Mouse (Mus musculus): Measurements from ENCODE around the gene Cep57l1. TPM values are rescaled to one million over a fixed set of nuclear protein-coding genes. Genes with fewer than 3 reads are reported as not detected.

Cep57l1 gene
- 22.5 and 24.8 TPM in 2 replicates for polyA plus RNA-seq (2015; fragmentation: Nextera tagmentation; extraction: Ambion mirVana)

GRCm38 (mm10) chr10:41809771-41810563, at the start of gene Cep57l1, which contains the start of gene Sesn1:
Gene Cep57l1, minus strand, starts transcription at chr10:41809871.
Gene Sesn1, plus strand, starts transcription at chr10:41809935.
- H3K9ac ChIP-seq = peak within 1 kb of the TSS; percentile 64
- H3K9me3 ChIP-seq (replicated peaks) = no peaks in the 10 kb centered on the region
- H3K4me1 ChIP-seq = peaks cover 25% of the 10 kb centered on the region
- peak within 1 kb of the TSS; percentile 63 for H3K4me3 ChIP-seq (replicated peaks)
- no peaks in the 10 kb centered on the region for H3K36me3 ChIP-seq
- peak; percentile 98 for ATAC-seq (replicated peaks; ENCODE audit: low FRiP score)
- WGBS = under 1% methylated on average over 69 of the region's 69 CpGs
- H3K4me2 ChIP-seq = peak within 1 kb of the TSS; percentile 85
- peak within 1 kb of the TSS; percentile 95 for H3K27ac ChIP-seq
- no peaks in the 10 kb centered on the region for H3K27me3 ChIP-seq

- H3K4me3 ChIP-seq (replicated peaks) = no peak overlapping the region
- H3K9me3 ChIP-seq (replicated peaks) = no peaks in the 10 kb centered on the region
- no peaks in the 10 kb centered on the region for H3K27me3 ChIP-seq
- H3K4me1 ChIP-seq = no peaks in the 10 kb centered on the region
- no peak for ATAC-seq (replicated peaks; ENCODE audit: low FRiP score)
- H3K4me2 ChIP-seq = no peak overlapping the region
- WGBS = 80% methylated on average over 2 of the region's 2 CpGs
- 0 out of 2 replicates have a peak, but pooled peaks cover 4% of the 10 kb centered on the region for H3K36me3 ChIP-seq
- H3K27ac ChIP-seq = no peak overlapping the region
- H3K9ac ChIP-seq = no peak overlapping the region
Observed at GRCm38 (mm10) chr10:41848721-41849120, 39.0 kb upstream of the Cep57l1 start.

GRCm38 (mm10) chr10:41847737-41848136, 38.1 kb upstream of the Cep57l1 start:
- Histone ChIP-seq H3K27ac (no peak overlapping the region), H3K9ac (no peak overlapping the region), H3K9me3 (replicated peaks) (no peaks in the 10 kb centered on the region), H3K4me3 (replicated peaks) (no peak overlapping the region), H3K4me1 (no peaks in the 10 kb centered on the region), H3K27me3 (no peaks in the 10 kb centered on the region), H3K36me3 (0 out of 2 replicates have a peak, but pooled peaks cover 4% of the 10 kb centered on the region), H3K4me2 (no peak overlapping the region)
- ATAC-seq (replicated peaks; ENCODE audit: low FRiP score) = no peak
- WGBS = 93% methylated on average over 8 of the region's 8 CpGs

GRCm38 (mm10) chr10:41838911-41839310, 29.2 kb upstream of the Cep57l1 start:
- H3K4me3 ChIP-seq (replicated peaks) = no peak overlapping the region
- 82% methylated on average over 4 of the region's 4 CpGs for WGBS
- no peak for ATAC-seq (replicated peaks; ENCODE audit: low FRiP score)
- H3K9me3 ChIP-seq (replicated peaks) = peaks cover 5% of the 10 kb centered on the region; the same call in 1 of the 2 replicates
- no peaks in the 10 kb centered on the region for H3K4me1 ChIP-seq
- H3K27me3 ChIP-seq = no peaks in the 10 kb centered on the region
- no peaks in the 10 kb centered on the region for H3K36me3 ChIP-seq
- no peak overlapping the region for H3K4me2 ChIP-seq
- H3K27ac ChIP-seq = no peak overlapping the region
- H3K9ac ChIP-seq = no peak overlapping the region

GRCm38 (mm10) chr10:41834131-41834530, 24.5 kb upstream of the Cep57l1 start:
- no peak for ATAC-seq (replicated peaks; ENCODE audit: low FRiP score)
- no peaks in the 10 kb centered on the region for H3K36me3 ChIP-seq
- no peaks in the 10 kb centered on the region for H3K9me3 ChIP-seq (replicated peaks)
- H3K27ac ChIP-seq = no peak overlapping the region
- H3K4me3 ChIP-seq (replicated peaks) = no peak overlapping the region
- H3K4me1 ChIP-seq = peaks cover 14% of the 10 kb centered on the region; the same call in 1 of the 2 replicates
- H3K4me2 ChIP-seq = no peak overlapping the region
- no peaks in the 10 kb centered on the region for H3K27me3 ChIP-seq
- 88% methylated on average over 2 of the region's 2 CpGs for WGBS
- H3K9ac ChIP-seq = no peak overlapping the region

- H3K4me1 ChIP-seq = peaks cover 21% of the 10 kb centered on the region
- no peaks in the 10 kb centered on the region for H3K36me3 ChIP-seq
- no peak overlapping the region for H3K4me3 ChIP-seq (replicated peaks)
- 34% methylated on average over 6 of the region's 6 CpGs for WGBS
- H3K9me3 ChIP-seq (replicated peaks) = no peaks in the 10 kb centered on the region
- ATAC-seq (replicated peaks; ENCODE audit: low FRiP score) = peak; percentile 81; the same call in 1 of the 2 replicates
- no peaks in the 10 kb centered on the region for H3K27me3 ChIP-seq
- H3K4me2 ChIP-seq = no peak overlapping the region
- no peak overlapping the region for H3K9ac ChIP-seq
- H3K27ac ChIP-seq = no peak overlapping the region
Observed at GRCm38 (mm10) chr10:41832191-41832590, 22.5 kb upstream of the Cep57l1 start.

- Histone ChIP-seq H3K4me3 (replicated peaks) (no peak overlapping the region), H3K4me2 (no peak overlapping the region), H3K27ac (no peak overlapping the region), H3K36me3 (no peaks in the 10 kb centered on the region), H3K9me3 (replicated peaks) (no peaks in the 10 kb centered on the region), H3K4me1 (peaks cover 21% of the 10 kb centered on the region), H3K27me3 (no peaks in the 10 kb centered on the region), H3K9ac (no peak overlapping the region)
- no peak for ATAC-seq (replicated peaks; ENCODE audit: low FRiP score)
- WGBS = 51% methylated on average over 9 of the region's 9 CpGs
Observed at GRCm38 (mm10) chr10:41830851-41831522, 21.3 kb upstream of the Cep57l1 start.

GRCm38 (mm10) chr10:41830445-41830844, 20.8 kb upstream of the Cep57l1 start:
- Histone ChIP-seq H3K27me3 (no peaks in the 10 kb centered on the region), H3K4me1 (peaks cover 21% of the 10 kb centered on the region), H3K36me3 (no peaks in the 10 kb centered on the region), H3K27ac (no peak overlapping the region), H3K4me2 (no peak overlapping the region), H3K4me3 (replicated peaks) (no peak overlapping the region), H3K9me3 (replicated peaks) (no peaks in the 10 kb centered on the region), H3K9ac (no peak overlapping the region)
- no peak for ATAC-seq (replicated peaks; ENCODE audit: low FRiP score)
- 63% methylated on average over 4 of the region's 4 CpGs for WGBS

GRCm38 (mm10) chr10:41829980-41830379, 20.3 kb upstream of the Cep57l1 start:
- Histone ChIP-seq H3K36me3 (no peaks in the 10 kb centered on the region), H3K9me3 (replicated peaks) (no peaks in the 10 kb centered on the region), H3K9ac (no peak overlapping the region), H3K4me1 (peaks cover 21% of the 10 kb centered on the region), H3K4me3 (replicated peaks) (no peak overlapping the region), H3K27me3 (no peaks in the 10 kb centered on the region), H3K27ac (no peak overlapping the region), H3K4me2 (no peak overlapping the region)
- ATAC-seq (replicated peaks; ENCODE audit: low FRiP score) = no peak
- WGBS = 87% methylated on average over 2 of the region's 2 CpGs

- Histone ChIP-seq H3K4me3 (replicated peaks) (no peak overlapping the region), H3K9me3 (replicated peaks) (no peaks in the 10 kb centered on the region), H3K27ac (no peak overlapping the region), H3K36me3 (no peaks in the 10 kb centered on the region), H3K27me3 (no peaks in the 10 kb centered on the region), H3K4me2 (no peak overlapping the region), H3K9ac (no peak overlapping the region), H3K4me1 (peaks cover 21% of the 10 kb centered on the region)
- no peak for ATAC-seq (replicated peaks; ENCODE audit: low FRiP score)
- WGBS = 82% methylated on average over 5 of the region's 5 CpGs
Observed at GRCm38 (mm10) chr10:41829191-41829590, 19.5 kb upstream of the Cep57l1 start.

GRCm38 (mm10) chr10:41827784-41828183, 18.1 kb upstream of the Cep57l1 start:
- no peak for ATAC-seq (replicated peaks; ENCODE audit: low FRiP score)
- no peaks in the 10 kb centered on the region for H3K9me3 ChIP-seq (replicated peaks)

GRCm38 (mm10) chr10:41826526-41827116, 16.9 kb upstream of the Cep57l1 start:
- H3K4me1 ChIP-seq = peaks cover 12% of the 10 kb centered on the region
- H3K36me3 ChIP-seq = no peaks in the 10 kb centered on the region
- ATAC-seq (replicated peaks; ENCODE audit: low FRiP score) = no peak
- 85% methylated on average over 6 of the region's 6 CpGs for WGBS
- H3K4me3 ChIP-seq (replicated peaks) = no peak overlapping the region
- no peaks in the 10 kb centered on the region for H3K9me3 ChIP-seq (replicated peaks)
- H3K27me3 ChIP-seq = no peaks in the 10 kb centered on the region
- H3K9ac ChIP-seq = no peak overlapping the region
- H3K4me2 ChIP-seq = no peak overlapping the region
- H3K27ac ChIP-seq = no peak overlapping the region

More at GRCm38 (mm10) chr10:41827784-41828183, 18.1 kb upstream of the Cep57l1 start:
- H3K27me3 ChIP-seq = no peaks in the 10 kb centered on the region
- H3K9ac ChIP-seq = no peak overlapping the region
- no peak overlapping the region for H3K27ac ChIP-seq
- WGBS = 88% methylated on average over 4 of the region's 4 CpGs
- H3K4me3 ChIP-seq (replicated peaks) = no peak overlapping the region
- peaks cover 21% of the 10 kb centered on the region for H3K4me1 ChIP-seq
- no peak overlapping the region for H3K4me2 ChIP-seq
- H3K36me3 ChIP-seq = no peaks in the 10 kb centered on the region

Data from kidney, embryonic 15.5 days (tissue).